Mouse (Mus musculus) gastrocnemius, adult 2 months (tissue): ENCODE measurements around the gene Trpc1. TPM values are rescaled to one million over a fixed set of nuclear protein-coding genes. Genes with fewer than 3 reads are reported as not detected.
A peak's percentile ranks its signal among the peaks of the same experiment; 100 is the strongest.

Source experiments
- DNase-seq: peaks from one replicate; pipeline ENCODE4 v3.0.0; 2022
- H3K27ac ChIP-seq: fragments of 200-600 bp; 2 replicates; pipeline ENCODE4 v1.8.1; 2022; ENCODE audit warnings: mild to moderate bottlenecking
- H3K4me3 ChIP-seq: fragments of 200-600 bp; 2 replicates; pipeline ENCODE4 v1.8.1; 2022; ENCODE audit warnings: mild to moderate bottlenecking, moderate library complexity
- CTCF ChIP-seq: fragments of 200-600 bp; IDR thresholded peaks from 2 replicates; pipeline ENCODE4 v1.8.1; 2022; ENCODE audit warnings: antibody characterized with exemption, mild to moderate bottlenecking, moderate library complexity
- intact Hi-C: fragments of 180-260 bp; cut with DNase I; formaldehyde crosslinking; loops from one replicate; pipeline ENCODE4 v1.15.1; 2025
- total RNA-seq, 2 experiments: library from RNA; stranded (reverse); gene quantifications; 2 replicates each; pipeline ENCODE4 v1.2.3; 2021

The Trpc1 gene
- total RNA-seq, 2 experiments from 2014 or later, result 0.71 to 1.2 TPM

DNA sequence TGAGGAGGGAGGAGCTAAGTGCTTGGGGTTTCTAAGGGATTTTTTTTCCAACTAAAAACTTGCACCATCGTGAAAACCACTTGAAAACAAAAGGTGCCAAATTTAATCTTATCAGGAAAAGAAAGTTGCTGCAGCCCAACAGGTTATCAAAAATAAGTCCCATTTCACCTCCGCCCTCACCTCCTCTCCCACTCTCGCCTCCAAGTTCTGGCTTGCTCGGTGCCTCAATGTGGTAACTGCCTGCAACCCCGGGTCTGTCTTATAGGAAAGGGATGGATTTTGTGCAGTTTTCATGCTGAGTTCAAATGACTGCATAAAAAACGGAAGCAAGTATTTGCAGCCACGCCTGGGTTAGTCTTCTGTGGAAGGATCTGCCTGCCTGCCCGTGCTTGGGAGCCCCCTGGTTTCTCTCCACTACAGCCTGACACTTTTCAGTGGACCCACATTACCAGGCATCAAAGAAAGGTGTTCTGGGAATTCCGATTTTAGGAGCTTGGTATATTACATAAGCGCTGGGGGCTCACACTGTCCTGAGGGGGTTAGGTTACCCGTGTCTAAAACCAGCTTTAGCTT is 56.6 kb downstream of the Trpc1 start:
- no peak for DNase-seq
- intact Hi-C loops, result no loop called here
- no peak for TF ChIP-seq CTCF
- Histone ChIP-seq H3K27ac (no peak overlapping the region), H3K4me3 (peak overlapping the region; percentile 66)

GRCm38 (mm10) chr9:95692823-95693222 is 57.4 kb downstream of the Trpc1 start:
- intact Hi-C loops, result no loop called here
- H3K4me3 ChIP-seq, result peak overlapping the region; percentile 21
- DNase-seq, result no peak
- H3K27ac ChIP-seq, result no peak overlapping the region
- no peak for TF ChIP-seq CTCF

GRCm38 (mm10) chr9:95688064-95688463 is 62.1 kb downstream of the Trpc1 start:
- DNase-seq, result peak; percentile 47
- peak; percentile 71 for TF ChIP-seq CTCF
- Histone ChIP-seq H3K4me3 (no peak overlapping the region), H3K27ac (no peak overlapping the region)
- intact Hi-C loops, result no loop called here

DNA sequence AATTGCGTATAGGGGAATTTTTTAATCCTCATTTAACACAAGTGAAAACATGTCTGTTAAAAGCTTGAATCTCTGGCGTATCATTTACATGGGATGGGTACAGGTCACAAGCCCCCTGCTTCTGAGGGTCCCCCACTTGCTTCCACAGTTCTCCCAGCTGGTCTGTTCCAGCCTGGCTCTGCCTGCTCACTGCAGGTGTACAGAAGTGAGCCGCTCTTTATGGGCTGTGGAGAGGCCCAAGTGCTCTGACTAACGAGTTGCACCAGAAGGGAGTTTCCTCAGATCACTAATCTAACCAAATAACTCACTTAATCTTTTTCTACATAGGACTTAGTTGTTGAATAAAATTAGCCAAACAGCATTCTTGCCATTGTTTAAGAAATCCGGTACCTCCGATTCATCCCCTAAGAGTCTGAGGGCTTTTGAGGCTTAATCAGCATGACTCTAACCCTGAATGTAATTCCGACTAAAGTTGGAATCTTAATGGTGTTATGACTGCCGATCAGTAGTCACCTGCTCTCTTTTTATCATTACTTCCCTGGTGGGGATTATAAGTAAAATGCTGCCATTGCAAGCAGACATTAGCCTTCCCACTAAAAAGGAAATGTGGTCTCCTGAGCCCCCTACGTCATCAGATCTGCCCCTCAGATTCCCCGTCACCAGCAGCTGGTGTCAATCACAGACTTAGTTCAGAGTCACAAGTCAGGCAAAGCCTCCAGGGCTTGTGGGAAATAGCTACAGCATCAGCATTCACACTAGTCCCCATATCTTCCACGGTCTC is 64.3 kb downstream of the Trpc1 start:
- no peak for TF ChIP-seq CTCF
- Histone ChIP-seq H3K4me3 (no peak overlapping the region), H3K27ac (no peak overlapping the region)
- intact Hi-C loops, result no loop called here
- no peak for DNase-seq

GRCm38 (mm10) chr9:95680691-95681090 is 69.5 kb downstream of the Trpc1 start:
- H3K4me3 ChIP-seq, result no peak overlapping the region
- intact Hi-C loops, result no loop called here
- TF ChIP-seq CTCF, result no peak
- DNase-seq, result no peak
- H3K27ac ChIP-seq, result no peak overlapping the region

DNA sequence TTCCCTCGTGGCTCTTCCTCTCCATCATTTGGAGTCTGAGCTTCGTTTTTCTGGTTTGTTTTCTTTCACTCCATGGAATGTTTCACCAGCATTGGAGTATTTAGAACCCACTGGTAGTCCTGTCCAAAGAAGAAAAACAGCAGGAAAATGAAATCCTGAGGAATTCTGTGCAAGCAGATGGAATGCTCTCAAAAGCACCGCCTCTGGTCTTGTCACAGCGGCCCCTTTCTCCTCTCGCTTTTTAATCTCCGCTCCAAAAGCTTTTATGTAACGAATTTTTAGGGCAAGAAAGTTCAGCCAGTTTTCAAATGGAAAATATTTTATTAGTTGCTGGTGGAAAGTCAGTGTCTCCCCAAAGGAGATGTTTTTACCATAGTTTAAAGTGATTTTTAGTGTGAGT is 70.2 kb downstream of the Trpc1 start:
- no peak for DNase-seq
- Histone ChIP-seq H3K27ac (peak overlapping the region; percentile 46; the same call in 1 of the 2 replicates), H3K4me3 (no peak overlapping the region)
- no peak for TF ChIP-seq CTCF
- intact Hi-C loops, result no loop called here

GRCm38 (mm10) chr9:95676021-95676420 is 74.2 kb downstream of the Trpc1 start:
- Histone ChIP-seq H3K27ac (peak overlapping the region; percentile 84; the same call in 1 of the 2 replicates), H3K4me3 (no peak overlapping the region)
- intact Hi-C loops, result no loop called here
- no peak for DNase-seq
- TF ChIP-seq CTCF, result peak; percentile 21; the same call in 1 of the 2 replicates

DNA sequence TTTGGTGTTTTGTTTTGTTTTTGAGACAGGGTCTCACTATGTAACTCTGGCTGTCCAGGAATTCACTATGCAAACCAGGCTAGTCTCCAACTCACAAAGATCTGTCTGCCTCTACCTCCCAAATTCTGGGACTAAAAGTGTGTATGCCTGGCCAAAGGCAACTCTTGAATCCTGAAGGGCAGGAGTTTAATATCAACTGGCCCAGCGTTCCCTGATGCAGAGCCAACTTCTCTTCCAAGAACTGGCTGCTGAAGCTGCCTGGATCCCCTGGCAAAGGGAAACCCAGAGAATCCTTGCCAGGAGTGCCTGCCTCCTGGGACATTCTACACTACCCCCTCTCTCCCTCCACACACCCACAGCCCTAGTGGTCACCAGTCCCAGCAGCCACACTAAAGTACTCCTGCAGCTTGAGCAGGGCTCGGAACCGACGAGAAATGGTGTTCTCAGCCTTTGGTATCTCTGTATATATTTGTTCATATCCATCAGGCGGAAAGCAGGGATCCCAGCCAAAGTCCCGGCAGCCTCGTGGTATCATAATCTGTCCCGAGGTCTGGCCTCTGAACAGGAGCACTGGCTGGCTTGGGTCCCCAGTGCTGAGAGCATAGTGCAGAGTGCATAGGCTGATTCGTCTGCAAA is 75.0 kb downstream of the Trpc1 start:
- DNase-seq, result peak; percentile 89
- intact Hi-C loops, result no loop called here
- Histone ChIP-seq H3K27ac (peak overlapping the region; percentile 84), H3K4me3 (peak overlapping the region; percentile 60)
- TF ChIP-seq CTCF, result no peak

DNA sequence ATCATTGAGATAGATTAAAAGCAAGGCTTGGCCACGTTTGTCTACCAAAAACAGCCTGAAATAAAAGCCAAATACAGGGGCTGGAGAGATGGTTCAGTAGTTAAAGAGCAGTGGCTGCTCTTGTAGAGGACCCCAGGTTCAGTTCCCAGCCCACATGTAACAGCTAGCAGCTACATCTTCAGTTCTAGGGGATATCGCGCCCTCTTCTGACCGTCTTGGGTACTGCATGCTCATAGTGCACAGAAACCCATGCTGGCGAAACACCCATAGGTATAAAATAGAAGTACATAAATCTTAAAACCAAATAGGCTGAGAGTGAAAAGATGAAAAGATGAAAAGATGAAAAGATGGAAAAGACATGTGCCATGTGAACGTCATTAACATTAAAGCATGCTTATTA is 77.4 kb downstream of the Trpc1 start:
- TF ChIP-seq CTCF, result peak; percentile 27; the same call in 1 of the 2 replicates
- Histone ChIP-seq H3K27ac (no peak overlapping the region), H3K4me3 (no peak overlapping the region)
- intact Hi-C loops, result no loop called here
- no peak for DNase-seq

GRCm38 (mm10) chr9:95672331-95672730 is 77.8 kb downstream of the Trpc1 start:
- H3K4me3 ChIP-seq, result no peak overlapping the region
- no peak for DNase-seq
- intact Hi-C loops, result no loop called here
- H3K27ac ChIP-seq, result no peak overlapping the region
- TF ChIP-seq CTCF, result no peak

DNA sequence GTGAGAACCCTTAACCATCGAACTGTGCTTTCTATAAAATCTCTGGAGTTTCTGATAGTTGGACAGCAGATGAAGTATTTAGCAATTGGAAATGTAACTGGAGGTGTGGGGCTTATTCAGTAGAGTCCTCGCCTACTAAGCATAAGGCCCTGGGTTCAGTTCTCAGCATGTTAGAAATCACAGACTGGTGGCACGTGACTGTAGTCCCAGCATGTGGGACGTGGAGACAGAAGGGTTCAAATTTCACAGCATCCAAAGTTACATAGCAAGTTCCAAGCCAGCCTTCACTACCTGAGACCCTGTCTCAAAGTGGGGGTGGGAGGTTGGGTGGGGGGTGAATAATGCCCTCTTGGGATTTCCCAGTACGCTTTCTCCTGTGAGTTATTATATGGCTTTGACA is 81.9 kb downstream of the Trpc1 start:
- no peak for TF ChIP-seq CTCF
- intact Hi-C loops, result no loop called here
- H3K27ac ChIP-seq, result peak overlapping the region; percentile 38; the same call in 1 of the 2 replicates
- no peak for DNase-seq
- no peak overlapping the region for H3K4me3 ChIP-seq

- TF ChIP-seq CTCF, result no peak
- H3K27ac ChIP-seq, result peak overlapping the region; percentile 38
- peak; percentile 72 for DNase-seq
- intact Hi-C loops, result no loop called here
- peak overlapping the region; percentile 2; the same call in 1 of the 2 replicates for H3K4me3 ChIP-seq
These were observed 82.3 kb downstream of the Trpc1 start for GRCm38 (mm10) chr9:95667836-95668235.

DNA sequence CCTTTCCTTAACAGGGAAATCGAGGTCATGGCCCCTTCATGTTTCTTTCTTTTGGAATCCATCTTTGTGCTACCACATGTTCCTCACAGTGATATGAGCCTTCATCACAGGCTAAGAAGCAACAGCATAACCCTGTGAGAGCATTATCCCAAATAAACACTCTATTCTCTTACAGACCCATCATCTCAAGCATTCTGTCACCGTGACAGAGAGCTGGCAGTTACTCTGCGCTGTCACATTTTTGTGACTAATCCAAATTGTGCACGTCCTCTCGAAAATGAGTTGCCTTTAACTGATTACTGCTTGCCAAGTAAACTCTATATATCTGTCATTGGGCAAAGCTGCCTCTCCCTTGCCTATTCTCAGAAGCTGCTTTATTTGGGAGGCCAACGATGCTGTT is 84.3 kb downstream of the Trpc1 start:
- H3K4me3 ChIP-seq, result no peak overlapping the region
- TF ChIP-seq CTCF, result no peak
- H3K27ac ChIP-seq, result no peak overlapping the region
- intact Hi-C loops, result no loop called here
- DNase-seq, result no peak
